Mouse (Mus musculus) lung, postnatal 25 days (tissue): Measurements from ENCODE around the gene Rimkla.

Experiments used
- DNase-seq: peaks from one replicate; pipeline ENCODE4 v3.0.0; 2022; ENCODE audit warnings: low spot score

Gene Rimkla

DNA sequence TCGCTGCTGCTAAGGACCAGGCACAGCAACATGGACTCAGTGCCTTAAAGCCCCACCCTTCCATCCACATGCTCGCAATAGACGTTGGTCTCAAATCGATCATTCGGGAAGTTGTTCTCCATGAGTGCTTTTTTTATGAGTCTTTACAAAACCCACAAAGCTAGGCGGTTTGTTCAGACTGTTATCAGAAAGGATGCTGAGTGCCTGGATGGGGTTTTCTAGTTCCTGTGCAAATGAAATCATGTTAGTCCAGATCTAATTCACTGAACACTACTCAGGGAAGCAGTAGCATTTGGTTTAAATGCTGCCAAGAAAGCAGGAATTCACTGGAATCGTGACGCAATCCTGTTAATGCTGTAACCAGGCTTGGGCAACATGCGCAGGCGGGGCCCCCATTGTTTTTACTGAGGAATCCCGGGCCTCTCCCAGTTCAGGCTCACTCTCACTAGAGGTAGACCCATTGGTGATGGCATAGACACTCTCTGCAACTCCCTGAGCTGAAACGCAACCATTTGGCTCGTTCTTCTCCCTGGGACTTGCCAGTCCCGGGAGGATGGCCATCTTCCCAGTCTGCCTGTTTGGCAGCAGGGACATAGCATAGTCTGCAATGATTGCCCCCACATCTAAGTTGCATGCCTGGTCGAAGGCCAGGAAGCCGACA, 24.6 kb downstream of the Rimkla start:
- peak; percentile 31 for DNase-seq

GRCm38 (mm10) chr4:119465841-119466240, 26.6 kb downstream of the Rimkla start:
- no peak for DNase-seq

GRCm38 (mm10) chr4:119463756-119464419, 28.5 kb downstream of the Rimkla start:
- DNase-seq = no peak

- DNase-seq = peak; percentile 52
Measured at GRCm38 (mm10) chr4:119462858-119463755, 29.3 kb downstream of the Rimkla start.

DNA sequence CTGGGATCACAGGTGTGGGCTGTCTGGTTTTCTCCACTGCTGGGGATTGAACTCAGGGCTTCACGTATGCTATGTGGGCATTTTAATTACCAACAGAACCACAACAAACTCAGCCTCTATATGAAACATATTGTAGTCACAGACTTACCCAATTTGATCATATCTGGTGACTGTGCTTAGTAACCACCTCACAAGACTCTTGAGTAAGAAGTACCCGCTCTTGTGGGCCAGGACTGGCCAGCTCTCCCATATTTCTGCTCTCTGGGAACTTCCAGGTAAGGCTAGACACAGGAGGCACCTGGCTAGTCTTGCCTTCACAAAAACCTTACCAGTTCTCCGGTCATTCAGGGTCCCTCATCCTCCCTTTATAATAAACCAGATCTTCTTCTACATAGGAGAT, 30.0 kb downstream of the Rimkla start:
- no peak for DNase-seq

DNA sequence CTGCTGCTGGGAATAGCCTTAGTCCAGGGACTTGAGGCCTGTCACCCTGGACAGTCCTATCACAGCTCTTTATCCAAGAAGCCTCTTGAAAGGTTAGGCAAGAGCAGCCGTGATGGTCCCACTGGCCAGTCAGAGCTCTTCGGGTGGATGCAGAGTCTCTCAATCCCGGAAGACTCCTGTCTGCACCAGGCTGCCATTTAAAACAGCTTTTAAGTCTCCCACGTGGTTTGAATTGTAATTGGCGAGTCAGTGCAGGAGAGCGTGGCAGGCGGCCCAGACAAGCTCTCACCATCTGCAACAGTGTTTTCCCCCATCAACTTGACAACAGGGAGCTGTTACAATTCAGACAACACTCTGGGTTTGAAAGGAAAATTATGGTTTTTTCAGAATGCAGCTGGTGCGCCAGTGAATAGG, 31.7 kb downstream of the Rimkla start:
- peak; percentile 44 for DNase-seq

- DNase-seq = no peak
Measured at GRCm38 (mm10) chr4:119460296-119460695, 32.1 kb downstream of the Rimkla start.

- no peak for DNase-seq
Measured at GRCm38 (mm10) chr4:119453533-119453932, 38.9 kb downstream of the Rimkla start.

- DNase-seq = no peak
Measured at GRCm38 (mm10) chr4:119453128-119453527, 39.3 kb downstream of the Rimkla start.

- no peak for DNase-seq
Measured at GRCm38 (mm10) chr4:119450436-119450835, 42.0 kb downstream of the Rimkla start.

DNA sequence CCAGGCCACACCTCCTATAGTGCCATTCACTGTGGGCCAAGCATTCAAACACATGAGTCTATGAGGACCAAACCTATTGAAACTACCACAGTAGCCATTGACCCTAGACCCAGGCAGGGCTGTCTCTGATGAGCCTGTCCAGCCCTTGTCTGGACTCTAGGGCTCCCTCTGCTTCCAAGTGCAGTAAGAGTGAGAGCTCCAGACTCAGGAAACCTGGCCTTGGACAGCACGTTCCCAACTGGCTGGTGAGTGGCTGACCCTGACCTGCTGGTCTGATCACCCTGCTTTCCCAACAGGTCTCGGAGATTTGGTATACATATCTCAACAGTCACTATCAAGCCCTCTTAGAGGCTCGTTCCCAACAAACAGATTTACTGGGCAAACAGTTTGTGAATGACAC, 44.6 kb downstream of the Rimkla start:
- DNase-seq = no peak

DNA sequence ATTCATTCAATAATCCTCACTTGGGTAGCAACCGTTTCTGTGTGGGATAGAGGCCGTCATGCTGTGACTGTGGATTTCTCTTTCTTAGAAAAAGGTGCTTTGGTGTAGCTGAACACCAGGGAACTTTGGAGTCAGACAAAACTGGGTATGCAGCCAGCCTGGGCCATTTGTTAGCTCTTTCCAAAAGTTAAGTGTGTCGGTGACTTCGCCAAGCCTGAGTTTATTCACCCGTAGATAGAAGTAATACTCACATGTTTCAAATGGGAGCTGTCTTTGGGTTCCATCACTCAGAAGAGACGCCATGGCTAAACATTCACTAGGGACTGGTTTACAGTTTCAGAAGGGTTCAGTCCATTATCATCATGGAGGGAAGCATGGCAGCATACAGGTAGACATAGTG, 45.2 kb downstream of the Rimkla start:
- DNase-seq = no peak

DNA sequence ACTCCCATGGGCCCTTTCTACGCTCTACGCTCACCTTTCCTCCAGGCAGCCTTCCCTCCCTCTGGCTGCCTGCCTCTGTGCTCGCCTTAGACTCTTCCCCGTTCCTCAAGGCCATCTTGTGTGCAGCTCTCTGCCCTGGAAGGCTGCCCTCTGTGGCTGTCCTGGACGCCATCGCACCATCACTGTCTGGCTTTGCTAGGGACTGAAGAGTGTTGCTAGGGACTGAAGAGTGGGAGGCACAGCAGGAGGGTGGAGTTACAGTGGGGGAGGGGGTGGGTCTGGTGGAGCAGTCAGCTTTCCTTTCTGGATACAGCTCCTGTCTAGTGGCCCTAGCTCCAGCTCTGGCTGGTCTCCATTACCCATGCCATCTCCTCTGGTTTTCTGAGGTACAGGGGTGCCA, 49.9 kb downstream of the Rimkla start:
- no peak for DNase-seq

- no peak for DNase-seq
Measured at GRCm38 (mm10) chr4:119441836-119442235, 50.6 kb downstream of the Rimkla start.

- DNase-seq = no peak
Measured at GRCm38 (mm10) chr4:119437936-119438335, 54.5 kb downstream of the Rimkla start.

GRCm38 (mm10) chr4:119430678-119431077, 61.8 kb downstream of the Rimkla start:
- peak; percentile 63 for DNase-seq

DNA sequence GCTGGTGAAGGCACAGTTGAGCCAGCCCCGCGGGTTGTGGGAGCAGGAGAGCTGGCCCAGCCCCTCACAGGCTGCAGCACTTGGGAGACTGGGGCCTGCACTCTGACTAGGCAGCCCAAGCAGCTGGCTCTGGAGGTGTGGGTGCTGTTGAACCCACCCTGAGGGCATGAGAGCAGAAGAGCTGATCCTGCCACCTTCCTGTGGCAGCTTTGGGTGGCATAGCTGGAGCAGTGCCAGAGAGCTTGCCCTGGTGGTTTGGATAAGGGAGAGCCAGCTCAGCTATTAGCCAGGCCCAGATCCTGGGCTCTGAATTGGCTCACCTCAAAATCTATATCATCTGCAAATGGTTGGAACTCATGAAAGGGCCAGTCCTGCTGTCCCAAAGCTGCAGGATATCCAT, 64.7 kb downstream of the Rimkla start:
- DNase-seq = no peak

- no peak for DNase-seq
Measured at GRCm38 (mm10) chr4:119425601-119426000, 66.8 kb downstream of the Rimkla start.

DNA sequence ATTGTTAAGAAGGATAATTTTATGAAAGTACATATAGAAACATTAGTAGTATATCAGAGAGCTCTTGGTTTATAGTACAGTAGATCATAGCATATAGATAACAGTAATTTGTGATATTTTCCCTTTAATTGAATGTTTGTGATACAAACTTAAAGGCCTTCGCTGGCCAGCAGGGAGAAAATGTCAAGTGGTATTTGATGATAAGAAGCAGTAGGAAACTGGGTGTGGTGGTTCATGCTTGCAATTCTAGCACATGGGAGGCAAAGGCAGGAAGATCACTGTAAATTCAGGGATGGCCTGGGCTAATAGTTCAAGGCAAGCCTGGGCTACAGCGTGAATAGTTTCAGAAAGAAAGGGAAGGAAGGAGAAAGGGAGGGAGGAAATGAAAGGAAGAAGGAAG, 67.4 kb downstream of the Rimkla start:
- DNase-seq = no peak

GRCm38 (mm10) chr4:119422294-119422964, 70.0 kb downstream of the Rimkla start, which contains the start of the genes Ppcs and Zmynd12:
Gene Ppcs, minus strand, starts transcription at chr4:119422420.
Gene Zmynd12, plus strand, starts transcription at chr4:119422814.
- DNase-seq = peak; percentile 92

DNA sequence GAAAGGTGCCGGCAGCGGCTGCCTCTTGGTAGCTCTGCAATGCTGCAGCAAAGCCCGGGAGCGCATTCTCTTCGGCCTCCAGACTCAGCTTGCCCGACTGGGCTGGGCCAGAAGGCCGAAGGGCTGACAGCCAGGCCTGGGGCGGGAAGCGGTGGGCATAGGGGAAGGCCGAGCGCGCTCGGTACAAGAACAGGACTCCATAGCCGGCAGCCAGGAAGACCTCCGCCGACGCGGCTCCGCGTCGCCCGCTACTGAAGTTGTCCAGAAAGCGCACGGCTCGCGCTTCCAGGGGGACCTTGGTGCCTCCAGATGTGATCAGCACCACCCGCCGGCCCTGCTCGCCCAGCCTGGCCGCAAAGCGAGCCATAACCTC, 70.5 kb downstream of the Rimkla start:
- DNase-seq = peak; percentile 4

- no peak for DNase-seq
Measured at GRCm38 (mm10) chr4:119421191-119421590, 71.2 kb downstream of the Rimkla start.
